ENCODE assay signal across 11 mouse cellular contexts in the genomic region with DNA sequence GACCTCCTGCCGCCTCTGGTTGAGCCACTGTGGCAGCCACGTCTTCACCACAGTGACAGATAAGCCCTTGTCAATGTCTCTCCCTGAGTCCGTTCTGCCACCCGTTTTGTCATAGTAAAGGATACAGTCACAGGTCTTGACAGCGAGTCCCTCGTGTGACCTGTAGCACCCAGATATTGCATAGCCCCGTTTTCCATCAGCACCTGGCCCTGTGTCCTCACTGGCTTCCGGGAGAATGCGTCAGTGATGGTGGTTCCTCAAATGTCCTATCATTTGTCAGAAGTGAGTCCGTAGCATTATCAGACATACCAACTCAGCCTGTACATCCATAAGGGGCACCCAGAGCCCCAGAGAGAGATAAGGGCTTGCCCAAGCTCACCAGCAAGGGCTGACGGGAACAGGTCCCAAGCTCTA. TPM values are rescaled to one million over a fixed set of nuclear protein-coding genes. Genes with fewer than 3 reads are reported as not detected.
A peak's percentile ranks its signal among the peaks of the same experiment; 100 is the strongest.
DNase-seq lines count a peak whose midpoint lies in the region; ATAC-seq and TF ChIP-seq lines count a peak whose summit lies in the region.
"Had no signal": no experiment of that assay in that cellular context is flagged by ENCODE, and none has a peak within 500 bp of the region (broad histone marks: within the 10 kb centered on the region; RNA-seq: fewer than 3 reads in every experiment).

No protein-coding gene starts in this region.

- TF ChIP-seq RAD21 in CH12.LX (IDR thresholded peaks at IDR 0.05; ENCODE audit: low read depth, low read length): no peak

- peak overlapping the region; percentile 99 for H3K27ac ChIP-seq in CH12.LX (ENCODE audit: insufficient read depth, low read depth)
- H3K27ac ChIP-seq in liver, embryonic 14.5 days: peak overlapping the region; percentile 87

- in situ Hi-C loops in CH12.LX (cut with MboI; ENCODE audit: low pct_ligation_motif_present, low pct_unique_long_range_greater_than_20kb, low sequenced_read_pairs): loop anchor here (5.0 to 10.0 kb wide), 3 partner anchors 37 to 240 kb away; no protein-coding TSS in a partner anchor

- H3K9ac ChIP-seq in CH12.LX (ENCODE audit: insufficient read depth, low read depth): peak overlapping the region; percentile 57
- peak overlapping the region; percentile 73 for H3K9ac ChIP-seq in liver, embryonic 14.5 days (replicated peaks)
- H3K9ac ChIP-seq: midbrain, embryonic 12.5 days had no signal

- H3K4me2 ChIP-seq in CH12.LX (ENCODE audit: insufficient read depth, low read depth, poor library complexity, severe bottlenecking): peak overlapping the region; percentile 94
- peak overlapping the region; percentile 81 for H3K4me2 ChIP-seq in liver, embryonic 14.5 days (ENCODE audit: low read depth)
- H3K4me2 ChIP-seq: midbrain, embryonic 12.5 days had no signal

- DNase-seq in heart, adult 11 months: peak; percentile 90
- DNase-seq in heart, adult 9 months (ENCODE audit: low spot score in 2 of 2): no peak
- peak; percentile 39 for DNase-seq in CH12.LX (ENCODE audit: extremely low read depth)
- DNase-seq in liver, embryonic 14.5 days (ENCODE audit: low read depth in 3 of 3, low spot score in 3 of 3): peak; percentile 68 to 70 (median 69)
- DNase-seq in ovary, postnatal 14 days (ENCODE audit: low spot score): no peak
- DNase-seq in layer of hippocampus, postnatal 14 days (ENCODE audit: low spot score in 2 of 2): no peak
- DNase-seq in thymus, postnatal 14 days: no peak
- DNase-seq: kidney, adult 18-20 months; layer of hippocampus, postnatal 36 days had no signal

- TF ChIP-seq POLR2A in CH12.LX (IDR thresholded peaks at IDR 0.05; ENCODE audit: low read depth, low read length): 0 out of 2 replicates have a peak, but pooled peaks have one; percentile 27

- peak; percentile 59 for ATAC-seq in erythroid progenitor cell, adult 5-6 weeks (replicated peaks; ENCODE audit: low FRiP score, poor library complexity, severe bottlenecking)
- ATAC-seq in liver, embryonic 14.5 days (ENCODE audit: insufficient read depth): peak; percentile 75

- TF ChIP-seq CTCF in CH12.LX (conservative IDR thresholded peaks at IDR 0.05 in 1 of 2, IDR thresholded peaks at IDR 0.05 in 1 of 2; ENCODE audit: low read depth in 2 of 2, low read length in 2 of 2): no peak
- TF ChIP-seq CTCF in liver, embryonic 14.5 days (IDR thresholded peaks at IDR 0.05; ENCODE audit: low read depth): no peak

- H3K4me3 ChIP-seq in CH12.LX (replicated peaks in 1 of 3; ENCODE audit: low read depth in 2 of 3, low read length in 2 of 3, poor library complexity in 1 of 3): peak overlapping the region in 1 of 3 experiments; percentile 24
- peak overlapping the region; percentile 31 to 43 for H3K4me3 ChIP-seq in liver, embryonic 14.5 days (ENCODE audit: insufficient read depth in 1 of 2, low read depth in 2 of 2, low read length in 2 of 2)
- H3K4me3 ChIP-seq: midbrain, embryonic 12.5 days had no signal

- no peaks in the 10 kb centered on the region for H3K79me2 ChIP-seq in CH12.LX (replicated peaks; ENCODE audit: control insufficient read depth, extremely low read depth, insufficient read depth, poor library complexity, severe bottlenecking)

- WGBS in liver, embryonic 14.5 days (ENCODE audit: insufficient replicate concordance): 11% methylated on average over 11 of the region's 11 CpGs

- peaks cover 39 to 50% of the 10 kb centered on the region in 2 experiments for H3K36me3 ChIP-seq in CH12.LX (replicated peaks in 1 of 2; ENCODE audit: control insufficient read depth in 1 of 2, insufficient read depth in 1 of 2, low read length in 1 of 2)
- peaks cover 43% of the 10 kb centered on the region for H3K36me3 ChIP-seq in liver, embryonic 14.5 days (replicated peaks; ENCODE audit: control insufficient read depth, insufficient read depth, low read depth)

- peaks cover 16% of the 10 kb centered on the region for H3K9me3 ChIP-seq in CH12.LX (replicated peaks; ENCODE audit: low read length)
- peaks cover 3% of the 10 kb centered on the region; the same call in 1 of the 2 replicates for H3K9me3 ChIP-seq in liver, embryonic 14.5 days (ENCODE audit: control insufficient read depth, low read length)
- H3K9me3 ChIP-seq: midbrain, embryonic 12.5 days had no signal

- no peaks in the 10 kb centered on the region for H3K27me3 ChIP-seq in CH12.LX (replicated peaks)
- no peaks in the 10 kb centered on the region for H3K27me3 ChIP-seq in liver, embryonic 14.5 days (ENCODE audit: control insufficient read depth, insufficient read depth, low read length)
- H3K27me3 ChIP-seq: midbrain, embryonic 12.5 days had no signal

- no peak for TF ChIP-seq EP300 in CH12.LX (IDR thresholded peaks at IDR 0.05; ENCODE audit: low read length)
- TF ChIP-seq EP300 in liver, embryonic 14.5 days (IDR thresholded peaks at IDR 0.05; ENCODE audit: low read depth): peak; percentile 74

- peaks cover 16 to 39% of the 10 kb centered on the region in 2 experiments for H3K4me1 ChIP-seq in CH12.LX (ENCODE audit: control insufficient read depth in 1 of 2, insufficient read depth in 2 of 2)
- H3K4me1 ChIP-seq in liver, embryonic 14.5 days (replicated peaks; ENCODE audit: control insufficient read depth in 2 of 2, insufficient read depth in 2 of 2, low read length in 1 of 2): peaks cover 33 to 34% of the 10 kb centered on the region in 2 experiments
- H3K4me1 ChIP-seq: midbrain, embryonic 12.5 days had no signal

- dilution Hi-C loops in CH12.LX (cut with MboI; ENCODE audit: extremely low pct_ligation_motif_present, extremely low pct_unique_long_range_greater_than_20kb, low sequenced_read_pairs): no loop called here

TF ChIP-seq in CH12.LX, 34 proteins besides CTCF, POLR2A, EP300 and RAD21:
- TF ChIP-seq POLR2AphosphoS2 (IDR thresholded peaks at IDR 0.05; ENCODE audit: low read depth, low read length) (peak; percentile 16; the same call in 1 of the 2 replicates), SIN3A (IDR thresholded peaks at IDR 0.05; ENCODE audit: low read length) (0 out of 2 replicates have a peak, but pooled peaks have one; percentile 33), KAT2A (IDR thresholded peaks at IDR 0.05; ENCODE audit: insufficient replicate concordance, low read length) (no peak), GABPA (IDR thresholded peaks at IDR 0.05; ENCODE audit: insufficient replicate concordance, low read depth, low read length) (no peak), E2F4 (IDR thresholded peaks at IDR 0.05; ENCODE audit: insufficient replicate concordance, low read depth, low read length) (no peak), TBP (conservative IDR thresholded peaks at IDR 0.05; ENCODE audit: low read depth, low read length) (no peak), MEF2A (IDR thresholded peaks at IDR 0.05; ENCODE audit: borderline replicate concordance, low read depth, low read length) (no peak), MAX (IDR thresholded peaks at IDR 0.05; ENCODE audit: low read length) (peak; percentile 43; the same call in 1 of the 2 replicates), UBTF (IDR thresholded peaks at IDR 0.05; ENCODE audit: low read depth, low read length) (0 out of 2 replicates have a peak, but pooled peaks have one; percentile 57)
TF ChIP-seq in CH12.LX: peak in this region for 4.

RNA-seq across cellular contexts. Expression of a gene that starts 38.7 kb away (rescaled TPM):
- 23.6 and 26.0 TPM in 2 replicates for total RNA-seq in CH12.LX (2012; rRNA removed)
- 12.3 and 14.2 TPM in 2 replicates for total RNA-seq in CH12.LX (2014; rRNA removed)
- 171 and 180 TPM in 2 replicates for polyA plus RNA-seq in CH12.LX (2012; ENCODE audit: insufficient read length, low read depth)
- total RNA-seq in erythroid progenitor cell, adult 5-6 weeks (2015; ENCODE audit: low replicate concordance): 418 and 448 TPM in 2 replicates
- 382 and 462 TPM in 2 replicates for total RNA-seq in erythroid progenitor cell, adult 5-6 weeks (2017; ENCODE audit: low replicate concordance)
- 26.7 and 43.6 TPM in 2 replicates for polyA plus RNA-seq in liver, embryonic 14.5 days (2012; rRNA removed)
- 94.8 and 99.4 TPM in 2 replicates for polyA plus RNA-seq in liver, embryonic 14.5 days (2014; fragmentation: Nextera tagmentation; extraction: Ambion mirVana)
- total RNA-seq in layer of hippocampus, postnatal 14 days (2021): 100 to 1,000 TPM; 124 to 133 TPM

RNA-seq across cellular contexts. Expression of a gene that starts 41.8 kb away (rescaled TPM):
- total RNA-seq in CH12.LX (2012; rRNA removed) (124 and 154 TPM in 2 replicates), CH12.LX (2014; rRNA removed) (182 and 199 TPM in 2 replicates)
- 198 and 214 TPM in 2 replicates for polyA plus RNA-seq in CH12.LX (2012; ENCODE audit: insufficient read length, low read depth)
- 121 and 125 TPM in 2 replicates for total RNA-seq in erythroid progenitor cell, adult 5-6 weeks (2015; ENCODE audit: low replicate concordance)
- 139 and 144 TPM in 2 replicates for total RNA-seq in erythroid progenitor cell, adult 5-6 weeks (2017; ENCODE audit: low replicate concordance)
- polyA plus RNA-seq in liver, embryonic 14.5 days (2012; rRNA removed): 29.7 and 40.8 TPM in 2 replicates
- polyA plus RNA-seq in liver, embryonic 14.5 days (2014; fragmentation: Nextera tagmentation; extraction: Ambion mirVana): 65.8 and 76.5 TPM in 2 replicates
- total RNA-seq in layer of hippocampus, postnatal 14 days (2021): 10 to 100 TPM; 37.8 to 40.9 TPM

Comparison
In these comparisons a context has a peak if more than half of its experiments do, and no peak if none do; other contexts are left out.
1. DNase-seq: peak in heart, adult 11 months (single experiment), CH12.LX (single experiment) and liver, embryonic 14.5 days (3 of 3); none in heart, adult 9 months (0 of 2), ovary, postnatal 14 days (single experiment), layer of hippocampus, postnatal 14 days (0 of 2) and thymus, postnatal 14 days (single experiment).
2. RNA of a gene that starts 38.7 kb away (total RNA-seq): 382 to 462 TPM in erythroid progenitor cell, adult 5-6 weeks and 124 to 133 TPM in layer of hippocampus, postnatal 14 days; 12.3 to 26.0 TPM in CH12.LX; every median in the first group is over 4 times any median in the second.